Mouse (Mus musculus) thymus, postnatal 10 days (tissue): ENCODE results near the gene Grcc10.

Source experiments
- DNase-seq, 2 experiments: peaks; one replicate each; pipeline ENCODE4 v3.0.0; 2021; ENCODE audit warnings: low spot score in 2 of 2

The Grcc10 gene

GRCm38 (mm10) chr6:124699962-124700610 is 41.1 kb downstream of the Grcc10 start:
- no peak for DNase-seq

- no peak for DNase-seq
Measured at GRCm38 (mm10) chr6:124699366-124699765, 41.8 kb downstream of the Grcc10 start.

GRCm38 (mm10) chr6:124698751-124699150 is 42.4 kb downstream of the Grcc10 start:
- no peak for DNase-seq

- DNase-seq: no peak
Measured at GRCm38 (mm10) chr6:124696441-124697150, 44.6 kb downstream of the Grcc10 start.

- DNase-seq: no peak
Measured at GRCm38 (mm10) chr6:124694166-124694955, 46.8 kb downstream of the Grcc10 start.

GRCm38 (mm10) chr6:124693243-124693981 is 47.8 kb downstream of the Grcc10 start:
- no peak for DNase-seq

- DNase-seq: no peak
Measured at GRCm38 (mm10) chr6:124690517-124690916, 50.7 kb downstream of the Grcc10 start.
